Mouse (Mus musculus) left cerebral cortex, postnatal 10 days (tissue): ENCODE results near the gene Clba1. TPM values are rescaled to one million over a fixed set of nuclear protein-coding genes. Genes with fewer than 3 reads are reported as not detected.

Experiments used
- DNase-seq, 2 experiments: peaks; one replicate each; pipeline ENCODE4 v3.0.0; 2021 to 2022; ENCODE audit warnings: low spot score in 2 of 2, mixed read lengths in 1 of 2; ENCODE audit errors: extremely low spot score in 1 of 2
- intact Hi-C: fragments of 180-260 bp; cut with DNase I; formaldehyde crosslinking; loops from one replicate; pipeline ENCODE4 v1.15.1; 2025
- total RNA-seq, 2 experiments: library from RNA; stranded (reverse); gene quantifications; 2 replicates each; pipeline ENCODE4 v1.2.3; 2021

The Clba1 gene
- total RNA-seq, 2 experiments from 2014 or later = 14.6 to 16.5 TPM

- intact Hi-C loops = no loop called here
These were observed 52.0 kb downstream of the Clba1 start for GRCm38 (mm10) chr12:112860765-112861164.

GRCm38 (mm10) chr12:112861911-112862321 lies 53.2 kb downstream of the Clba1 start:
- no peak for DNase-seq
- intact Hi-C loops = no loop called here

More at GRCm38 (mm10) chr12:112860765-112861164, 52.0 kb downstream of the Clba1 start:
- peak in 1 of 2 experiments; percentile 20 for DNase-seq

GRCm38 (mm10) chr12:112864804-112865203 lies 56.1 kb downstream of the Clba1 start:
- intact Hi-C loops = no loop called here
- no peak for DNase-seq

Other genes starting within 250 kb of the Clba1 start
- 10 to 100 TPM; 53.3 to 62.6 TPM for gene Inf2, start 220.2 kb upstream of the Clba1 start, total RNA-seq
- gene Adssl1, start 188.9 kb upstream of the Clba1 start, total RNA-seq = 1 to 10 TPM; 2.8 to 3.9 TPM
- 10 to 100 TPM; 14.3 to 15.5 TPM for gene Siva1, start 164.3 kb upstream of the Clba1 start, total RNA-seq
- 100 to 1,000 TPM; 166 to 169 TPM for gene Akt1, start 134.1 kb upstream of the Clba1 start, total RNA-seq
- gene Zbtb42, start 130.1 kb upstream of the Clba1 start, total RNA-seq = under 1 TPM; 0.28 to 0.34 TPM
- 100 to 1,000 TPM; 222 to 234 TPM for gene Cep170b, start 88.5 kb upstream of the Clba1 start, total RNA-seq
- gene Pld4, start 48.3 kb upstream of the Clba1 start, total RNA-seq = 10 to 100 TPM in 1 of 2 experiments, 1 to 10 TPM in 1; 10.0 to 11.9 TPM
- gene Ahnak2, start 6.3 kb upstream of the Clba1 start, total RNA-seq = 10 to 100 TPM; 13.8 to 14.5 TPM
- 10 to 100 TPM; 11.5 TPM for gene Cdca4, start 20.5 kb downstream of the Clba1 start, total RNA-seq
- not detected for gene Gpr132, start 59.3 kb downstream of the Clba1 start, total RNA-seq
- gene Jag2, start 120.8 kb downstream of the Clba1 start, total RNA-seq = 10 to 100 TPM; 60.0 to 60.9 TPM
- 10 to 100 TPM; 11.8 to 13.2 TPM for gene Nudt14, start 133.2 kb downstream of the Clba1 start, total RNA-seq
- gene Btbd6, start 167.5 kb downstream of the Clba1 start, total RNA-seq = 10 to 100 TPM; 61.0 to 61.9 TPM
- gene Brf1, start 191.8 kb downstream of the Clba1 start, total RNA-seq = 10 to 100 TPM; 53.8 to 54.2 TPM
- 100 to 1,000 TPM; 126 to 128 TPM for gene Pacs2, start 205.6 kb downstream of the Clba1 start, total RNA-seq